Mouse (Mus musculus): ENCODE data around the gene Aacs. TPM values are rescaled to one million over a fixed set of nuclear protein-coding genes. Genes with fewer than 3 reads are reported as not detected.

Aacs gene
- polyA plus RNA-seq, 1 experiment from 2014 or later, result 35.7 TPM

- H3K4me3 ChIP-seq (ENCODE audit: low read depth, low read length), result no peak overlapping the region
- DNase-seq (ENCODE audit: low spot score) (no peak), ATAC-seq (ENCODE audit: insufficient number of reproducible peaks, low FRiP score, low TSS enrichment, low read depth) (no peak)
- no peaks in the 10 kb centered on the region for H3K4me1 ChIP-seq (ENCODE audit: control insufficient read depth, insufficient read depth, low read length)
- no peaks in the 10 kb centered on the region for H3K9me3 ChIP-seq (ENCODE audit: control insufficient read depth, low read length)
- no peaks in the 10 kb centered on the region; the same call in none of the 2 replicates for H3K36me3 ChIP-seq (ENCODE audit: control insufficient read depth, insufficient read depth, low read length)
- WGBS, result 92% methylated on average over 6 of the region's 6 CpGs
- no peak overlapping the region for H3K4me2 ChIP-seq (ENCODE audit: low read depth, severe bottlenecking)
- H3K27ac ChIP-seq (replicated peaks; ENCODE audit: low read depth, low read length), result no peak overlapping the region
- no peak overlapping the region for H3K9ac ChIP-seq (ENCODE audit: low read length)
- H3K27me3 ChIP-seq (ENCODE audit: control insufficient read depth, insufficient read depth, low read length), result no peaks in the 10 kb centered on the region
Observed at GRCm38 (mm10) chr5:125503628-125504027, 28.0 kb downstream of the Aacs start.

- ATAC-seq (ENCODE audit: insufficient number of reproducible peaks, low FRiP score, low TSS enrichment, low read depth), result no peak
- H3K4me1 ChIP-seq (ENCODE audit: control insufficient read depth, insufficient read depth, low read length), result no peaks in the 10 kb centered on the region
- no peaks in the 10 kb centered on the region; the same call in none of the 2 replicates for H3K36me3 ChIP-seq (ENCODE audit: control insufficient read depth, insufficient read depth, low read length)
- no peak overlapping the region for H3K9ac ChIP-seq (ENCODE audit: low read length)
- 81% methylated on average over 11 of the region's 11 CpGs for WGBS
- H3K27ac ChIP-seq (replicated peaks; ENCODE audit: low read depth, low read length), result no peak overlapping the region
- H3K4me3 ChIP-seq (ENCODE audit: low read depth, low read length), result no peak overlapping the region
- H3K27me3 ChIP-seq (ENCODE audit: control insufficient read depth, insufficient read depth, low read length), result no peaks in the 10 kb centered on the region
- no peaks in the 10 kb centered on the region for H3K9me3 ChIP-seq (ENCODE audit: control insufficient read depth, low read length)
- DNase-seq (ENCODE audit: low spot score), result no peak
- H3K4me2 ChIP-seq (ENCODE audit: low read depth, severe bottlenecking), result no peak overlapping the region
Observed at GRCm38 (mm10) chr5:125504692-125505091, 29.1 kb downstream of the Aacs start.

- no peaks in the 10 kb centered on the region; the same call in none of the 2 replicates for H3K36me3 ChIP-seq (ENCODE audit: control insufficient read depth, insufficient read depth, low read length)
- no peak overlapping the region for H3K4me2 ChIP-seq (ENCODE audit: low read depth, severe bottlenecking)
- H3K9me3 ChIP-seq (ENCODE audit: control insufficient read depth, low read length), result no peaks in the 10 kb centered on the region
- H3K4me3 ChIP-seq (ENCODE audit: low read depth, low read length), result no peak overlapping the region
- H3K27me3 ChIP-seq (ENCODE audit: control insufficient read depth, insufficient read depth, low read length), result no peaks in the 10 kb centered on the region
- WGBS, result 77% methylated on average over 15 of the region's 15 CpGs
- ATAC-seq (ENCODE audit: insufficient number of reproducible peaks, low FRiP score, low TSS enrichment, low read depth), result no peak
- H3K27ac ChIP-seq (replicated peaks; ENCODE audit: low read depth, low read length), result no peak overlapping the region
- H3K4me1 ChIP-seq (ENCODE audit: control insufficient read depth, insufficient read depth, low read length), result no peaks in the 10 kb centered on the region
- no peak for DNase-seq (ENCODE audit: low spot score)
- H3K9ac ChIP-seq (ENCODE audit: low read length), result no peak overlapping the region
Observed at GRCm38 (mm10) chr5:125505968-125506367, 30.4 kb downstream of the Aacs start.

DNA sequence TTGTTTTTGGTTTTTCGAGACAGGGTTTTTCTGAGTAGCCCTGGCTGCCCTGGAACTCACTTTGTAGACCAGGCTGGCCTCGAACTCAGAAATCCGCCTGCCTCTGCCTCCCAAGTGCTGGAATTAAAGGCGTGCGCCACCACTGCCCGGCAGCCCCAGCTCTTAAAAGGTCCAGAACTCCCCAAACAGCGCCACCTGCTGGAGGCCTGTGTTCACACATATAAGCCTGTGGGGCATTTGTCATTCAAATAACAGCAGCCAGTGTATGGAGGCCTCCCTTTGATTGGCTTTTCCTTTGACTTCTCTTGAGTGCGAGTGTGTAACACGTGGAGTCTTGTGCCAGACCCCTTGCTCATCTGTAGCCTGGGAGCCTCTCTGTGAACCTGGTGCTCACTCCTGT lies 32.0 kb downstream of the Aacs start:
- H3K9me3 ChIP-seq (ENCODE audit: control insufficient read depth, low read length), result no peaks in the 10 kb centered on the region
- ATAC-seq (ENCODE audit: insufficient number of reproducible peaks, low FRiP score, low TSS enrichment, low read depth), result no peak
- H3K27me3 ChIP-seq (ENCODE audit: control insufficient read depth, insufficient read depth, low read length), result no peaks in the 10 kb centered on the region
- H3K9ac ChIP-seq (ENCODE audit: low read length), result no peak overlapping the region
- DNase-seq (ENCODE audit: low spot score), result no peak
- WGBS, result 91% methylated on average over 9 of the region's 9 CpGs
- no peak overlapping the region for H3K4me2 ChIP-seq (ENCODE audit: low read depth, severe bottlenecking)
- no peaks in the 10 kb centered on the region for H3K4me1 ChIP-seq (ENCODE audit: control insufficient read depth, insufficient read depth, low read length)
- H3K27ac ChIP-seq (replicated peaks; ENCODE audit: low read depth, low read length), result no peak overlapping the region
- H3K36me3 ChIP-seq (ENCODE audit: control insufficient read depth, insufficient read depth, low read length), result peaks cover 2% of the 10 kb centered on the region
- H3K4me3 ChIP-seq (ENCODE audit: low read depth, low read length), result no peak overlapping the region

DNA sequence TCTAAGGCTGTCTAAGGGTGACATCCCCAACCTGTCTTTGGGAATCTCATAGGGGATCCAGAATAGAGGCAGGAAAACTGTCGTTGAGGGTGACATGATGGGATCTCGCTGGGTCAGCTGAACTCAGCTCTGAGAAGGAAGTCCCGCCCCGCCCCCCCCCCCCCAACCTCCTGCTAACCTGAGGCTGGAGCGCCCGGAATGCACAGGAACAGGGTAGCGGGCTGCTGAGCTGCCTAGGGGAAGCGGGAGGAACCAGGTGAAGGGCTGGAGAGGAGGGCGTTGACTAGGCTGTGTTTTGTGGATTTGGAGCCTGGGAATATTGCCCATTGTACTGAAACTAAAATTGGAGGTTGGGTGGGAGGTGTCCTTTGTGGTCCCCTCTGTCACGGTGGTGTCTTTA lies 32.4 kb downstream of the Aacs start:
- Histone ChIP-seq H3K36me3 (ENCODE audit: control insufficient read depth, insufficient read depth, low read length) (peaks cover 2% of the 10 kb centered on the region), H3K9me3 (ENCODE audit: control insufficient read depth, low read length) (no peaks in the 10 kb centered on the region), H3K4me1 (ENCODE audit: control insufficient read depth, insufficient read depth, low read length) (no peaks in the 10 kb centered on the region), H3K4me3 (ENCODE audit: low read depth, low read length) (no peak overlapping the region), H3K27me3 (ENCODE audit: control insufficient read depth, insufficient read depth, low read length) (no peaks in the 10 kb centered on the region), H3K9ac (ENCODE audit: low read length) (no peak overlapping the region), H3K27ac (replicated peaks; ENCODE audit: low read depth, low read length) (no peak overlapping the region), H3K4me2 (ENCODE audit: low read depth, severe bottlenecking) (no peak overlapping the region)
- DNase-seq (ENCODE audit: low spot score) (no peak), ATAC-seq (ENCODE audit: insufficient number of reproducible peaks, low FRiP score, low TSS enrichment, low read depth) (no peak)
- 95% methylated on average over 10 of the region's 10 CpGs for WGBS

- H3K36me3 ChIP-seq (ENCODE audit: control insufficient read depth, insufficient read depth, low read length), result peaks cover 2% of the 10 kb centered on the region
- H3K9ac ChIP-seq (ENCODE audit: low read length), result no peak overlapping the region
- ATAC-seq (ENCODE audit: insufficient number of reproducible peaks, low FRiP score, low TSS enrichment, low read depth) (no peak), DNase-seq (ENCODE audit: low spot score) (peak; percentile 74)
- H3K4me1 ChIP-seq (ENCODE audit: control insufficient read depth, insufficient read depth, low read length), result no peaks in the 10 kb centered on the region
- H3K27me3 ChIP-seq (ENCODE audit: control insufficient read depth, insufficient read depth, low read length), result no peaks in the 10 kb centered on the region
- H3K4me3 ChIP-seq (ENCODE audit: low read depth, low read length), result no peak overlapping the region
- H3K27ac ChIP-seq (replicated peaks; ENCODE audit: low read depth, low read length), result no peak overlapping the region
- H3K9me3 ChIP-seq (ENCODE audit: control insufficient read depth, low read length), result no peaks in the 10 kb centered on the region
- WGBS, result 41% methylated on average over 5 of the region's 5 CpGs
- H3K4me2 ChIP-seq (ENCODE audit: low read depth, severe bottlenecking), result no peak overlapping the region
Observed at GRCm38 (mm10) chr5:125509541-125509940, 33.9 kb downstream of the Aacs start.

DNA sequence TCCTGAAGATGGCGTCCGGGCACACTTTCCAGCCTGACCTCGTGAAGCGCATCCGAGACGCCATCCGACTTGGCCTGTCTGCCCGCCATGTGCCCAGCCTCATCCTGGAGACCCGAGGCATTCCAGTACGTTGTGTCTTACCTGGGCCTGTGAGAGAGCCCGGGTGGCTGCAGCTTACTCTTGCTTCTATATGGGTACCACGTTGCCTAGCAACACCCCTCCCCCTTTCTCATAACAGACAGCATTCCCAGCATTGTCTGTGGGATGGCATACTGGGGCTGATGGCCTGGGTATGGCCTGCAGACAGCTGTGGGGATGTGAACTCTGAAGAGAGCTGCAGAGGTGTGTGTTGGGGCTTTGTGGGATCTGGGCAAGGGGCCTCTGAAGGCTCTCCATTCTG lies 39.4 kb downstream of the Aacs start:
- no peaks in the 10 kb centered on the region for H3K27me3 ChIP-seq (ENCODE audit: control insufficient read depth, insufficient read depth, low read length)
- ATAC-seq (ENCODE audit: insufficient number of reproducible peaks, low FRiP score, low TSS enrichment, low read depth) (no peak), DNase-seq (ENCODE audit: low spot score) (no peak)
- no peak overlapping the region for H3K27ac ChIP-seq (replicated peaks; ENCODE audit: low read depth, low read length)
- H3K4me1 ChIP-seq (ENCODE audit: control insufficient read depth, insufficient read depth, low read length), result no peaks in the 10 kb centered on the region
- H3K4me3 ChIP-seq (ENCODE audit: low read depth, low read length), result no peak overlapping the region
- H3K4me2 ChIP-seq (ENCODE audit: low read depth, severe bottlenecking), result no peak overlapping the region
- 90% methylated on average over 12 of the region's 12 CpGs for WGBS
- no peak overlapping the region for H3K9ac ChIP-seq (ENCODE audit: low read length)
- peaks cover 6% of the 10 kb centered on the region; the same call in 1 of the 2 replicates for H3K36me3 ChIP-seq (ENCODE audit: control insufficient read depth, insufficient read depth, low read length)
- no peaks in the 10 kb centered on the region for H3K9me3 ChIP-seq (ENCODE audit: control insufficient read depth, low read length)

DNA sequence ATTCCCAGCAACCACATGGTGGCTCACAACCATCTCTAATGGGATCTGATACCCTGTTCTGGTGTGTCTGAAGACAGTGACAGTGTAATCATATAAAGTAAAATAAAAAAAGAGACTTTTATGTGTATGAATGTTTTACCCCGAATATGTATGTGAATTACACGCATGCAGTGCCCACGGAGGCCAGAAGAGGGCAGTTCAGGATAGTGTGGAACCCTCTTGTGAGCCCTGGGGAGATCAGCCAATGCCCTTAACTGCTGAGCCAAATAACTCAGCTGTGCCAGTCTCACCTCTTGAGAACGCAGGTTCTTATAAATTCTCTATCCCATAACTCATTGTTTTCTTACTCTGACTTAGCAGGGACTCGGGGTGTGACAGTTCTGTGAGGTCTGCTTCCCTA lies 43.0 kb downstream of the Aacs start:
- no peaks in the 10 kb centered on the region for H3K9me3 ChIP-seq (ENCODE audit: control insufficient read depth, low read length)

DNA sequence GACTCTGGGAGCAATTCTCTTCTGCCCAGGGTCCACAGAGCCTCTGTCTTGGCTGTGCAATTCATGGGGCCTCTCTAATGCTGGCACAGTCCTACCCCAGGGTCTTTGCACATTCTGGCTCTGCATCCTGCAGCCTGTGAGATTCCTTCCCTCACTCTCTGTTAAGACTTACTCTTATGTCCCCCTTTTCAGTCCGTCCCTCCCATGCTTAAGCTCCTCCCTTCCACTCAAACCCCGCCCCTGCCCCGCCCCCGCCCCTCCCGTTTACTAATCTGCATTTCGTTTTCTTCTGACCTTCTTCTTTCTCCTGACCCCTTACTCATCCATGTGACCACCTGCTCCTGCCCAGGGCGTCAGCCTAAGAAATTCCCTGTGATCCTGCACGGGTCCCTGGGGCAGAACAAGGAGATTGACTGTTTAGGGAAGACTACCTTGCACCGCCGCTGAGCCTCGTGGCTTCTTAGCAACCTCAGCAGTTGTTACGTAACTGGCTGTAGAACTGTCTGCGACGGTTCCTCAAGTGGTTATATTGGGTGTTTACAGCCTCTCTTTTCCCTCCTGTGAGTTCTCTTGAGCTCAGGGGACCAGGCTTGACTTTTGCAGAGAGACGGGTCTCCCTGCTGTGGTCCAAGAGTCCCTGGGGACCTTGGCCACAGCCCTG lies 45.4 kb downstream of the Aacs start:
- ATAC-seq (ENCODE audit: insufficient number of reproducible peaks, low FRiP score, low TSS enrichment, low read depth) (no peak), DNase-seq (ENCODE audit: low spot score) (no peak)
- Histone ChIP-seq H3K4me3 (ENCODE audit: low read depth, low read length) (no peak overlapping the region), H3K27me3 (ENCODE audit: control insufficient read depth, insufficient read depth, low read length) (no peaks in the 10 kb centered on the region), H3K4me1 (ENCODE audit: control insufficient read depth, insufficient read depth, low read length) (no peaks in the 10 kb centered on the region), H3K9me3 (ENCODE audit: control insufficient read depth, low read length) (no peaks in the 10 kb centered on the region), H3K9ac (ENCODE audit: low read length) (no peak overlapping the region), H3K36me3 (ENCODE audit: control insufficient read depth, insufficient read depth, low read length) (no peaks in the 10 kb centered on the region; the same call in 1 of the 2 replicates), H3K27ac (replicated peaks; ENCODE audit: low read depth, low read length) (no peak overlapping the region), H3K4me2 (ENCODE audit: low read depth, severe bottlenecking) (no peak overlapping the region)
- 12% methylated on average over 15 of the region's 15 CpGs for WGBS

More for the DNA sequence above, 43.0 kb downstream of the Aacs start:
- Histone ChIP-seq H3K27me3 (ENCODE audit: control insufficient read depth, insufficient read depth, low read length) (no peaks in the 10 kb centered on the region), H3K4me1 (ENCODE audit: control insufficient read depth, insufficient read depth, low read length) (no peaks in the 10 kb centered on the region), H3K9ac (ENCODE audit: low read length) (no peak overlapping the region), H3K36me3 (ENCODE audit: control insufficient read depth, insufficient read depth, low read length) (peaks cover 4% of the 10 kb centered on the region; the same call in 1 of the 2 replicates), H3K4me2 (ENCODE audit: low read depth, severe bottlenecking) (no peak overlapping the region), H3K27ac (replicated peaks; ENCODE audit: low read depth, low read length) (no peak overlapping the region), H3K4me3 (ENCODE audit: low read depth, low read length) (no peak overlapping the region)
- no peak for ATAC-seq (ENCODE audit: insufficient number of reproducible peaks, low FRiP score, low TSS enrichment, low read depth)
- DNase-seq (ENCODE audit: low spot score), result no peak
- 69% methylated on average over 5 of the region's 5 CpGs for WGBS
